Mouse (Mus musculus) brown adipose tissue, adult 24 weeks (tissue): ENCODE data around the gene Psd. TPM values are rescaled to one million over a fixed set of nuclear protein-coding genes. Genes with fewer than 3 reads are reported as not detected.

Experiments
- H3K27ac ChIP-seq: fragments of 200-500 bp; replicated peaks from 2 replicates; pipeline ENCODE4 v1.5.1; 2012; ENCODE audit warnings: low read depth, mild to moderate bottlenecking, low read length
- H3K4me1 ChIP-seq: fragments of 200-500 bp; 2 replicates; pipeline ENCODE4 v1.6.1; 2012; ENCODE audit warnings: low read length, mixed read lengths; ENCODE audit not compliant: control insufficient read depth, insufficient read depth, insufficient read length
- H3K4me3 ChIP-seq: fragments of 200-500 bp; 2 replicates; pipeline ENCODE4 v1.5.1; 2012; ENCODE audit warnings: low read depth, mild to moderate bottlenecking, low read length, moderate library complexity; ENCODE audit not compliant: insufficient read depth
- polyA plus RNA-seq: library from polyadenylated mRNA; stranded (reverse); fragments of >200 nt; gene quantifications from 2 replicates; pipeline ENCODE4 v1.2.4, GENCODE M21; 2012; ENCODE audit not compliant: missing spikeins, insufficient read depth, insufficient read length

The Psd gene
- polyA plus RNA-seq, 1 experiment = 1.4 TPM

GRCm38 (mm10) chr19:46318031-46318471 lies 8.9 kb downstream of the Psd start:
- no peaks in the 10 kb centered on the region for H3K4me1 ChIP-seq
- H3K27ac ChIP-seq = no peak overlapping the region
- no peak overlapping the region; the same call in 1 of the 2 replicates for H3K4me3 ChIP-seq

GRCm38 (mm10) chr19:46317546-46317885 lies 9.4 kb downstream of the Psd start:
- no peak overlapping the region for H3K27ac ChIP-seq
- peak overlapping the region; percentile 31; the same call in 1 of the 2 replicates for H3K4me3 ChIP-seq
- no peaks in the 10 kb centered on the region for H3K4me1 ChIP-seq

GRCm38 (mm10) chr19:46316846-46317545 lies 10.0 kb downstream of the Psd start:
- peak overlapping the region; percentile 31; the same call in 1 of the 2 replicates for H3K4me3 ChIP-seq
- H3K27ac ChIP-seq = no peak overlapping the region
- no peaks in the 10 kb centered on the region for H3K4me1 ChIP-seq

DNA sequence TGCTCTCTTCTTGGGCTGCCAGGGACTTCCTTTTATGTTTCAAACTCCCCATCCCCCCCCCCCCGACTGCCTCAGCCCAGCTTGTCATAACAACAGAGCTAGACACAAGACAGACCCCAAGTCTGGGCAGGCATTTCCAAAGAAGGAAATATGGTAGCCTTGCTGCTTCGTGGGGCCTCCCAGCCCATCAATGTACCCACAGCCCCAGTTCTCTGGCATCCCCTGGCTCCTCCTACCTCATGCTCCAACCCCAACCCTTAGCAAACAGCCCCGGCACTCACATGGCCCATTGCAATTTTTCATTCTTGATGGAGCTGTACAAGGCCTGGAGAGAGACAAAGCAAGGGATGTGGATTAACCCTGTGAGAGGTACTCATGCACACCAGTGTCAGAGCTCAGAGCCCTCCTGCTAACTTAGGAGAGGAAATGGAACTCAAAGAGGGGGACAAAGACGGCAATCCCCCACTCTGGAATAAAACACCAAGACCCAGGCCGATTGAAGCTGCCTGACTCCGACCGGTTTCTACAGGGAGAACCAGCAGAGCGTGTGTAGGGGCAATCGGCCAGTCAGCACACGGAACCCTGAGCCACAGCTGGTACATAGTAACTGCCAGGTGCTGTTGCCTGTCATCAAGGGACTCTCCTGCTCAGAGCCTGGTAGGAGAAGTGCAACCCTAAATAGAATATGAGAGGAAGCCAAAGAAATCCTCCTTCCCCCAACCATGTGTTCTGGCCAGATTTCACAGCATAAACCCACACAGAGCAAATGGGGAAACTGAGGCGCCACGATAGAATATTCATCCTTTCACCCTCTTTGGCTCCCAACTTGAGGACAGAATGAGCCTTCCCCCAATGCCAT lies 11.0 kb downstream of the Psd start:
- no peak overlapping the region for H3K4me3 ChIP-seq
- no peak overlapping the region for H3K27ac ChIP-seq
- H3K4me1 ChIP-seq = no peaks in the 10 kb centered on the region

- H3K4me3 ChIP-seq = no peak overlapping the region
- no peak overlapping the region for H3K27ac ChIP-seq
- H3K4me1 ChIP-seq = no peaks in the 10 kb centered on the region
Observed at GRCm38 (mm10) chr19:46314872-46315742, 11.8 kb downstream of the Psd start.

DNA sequence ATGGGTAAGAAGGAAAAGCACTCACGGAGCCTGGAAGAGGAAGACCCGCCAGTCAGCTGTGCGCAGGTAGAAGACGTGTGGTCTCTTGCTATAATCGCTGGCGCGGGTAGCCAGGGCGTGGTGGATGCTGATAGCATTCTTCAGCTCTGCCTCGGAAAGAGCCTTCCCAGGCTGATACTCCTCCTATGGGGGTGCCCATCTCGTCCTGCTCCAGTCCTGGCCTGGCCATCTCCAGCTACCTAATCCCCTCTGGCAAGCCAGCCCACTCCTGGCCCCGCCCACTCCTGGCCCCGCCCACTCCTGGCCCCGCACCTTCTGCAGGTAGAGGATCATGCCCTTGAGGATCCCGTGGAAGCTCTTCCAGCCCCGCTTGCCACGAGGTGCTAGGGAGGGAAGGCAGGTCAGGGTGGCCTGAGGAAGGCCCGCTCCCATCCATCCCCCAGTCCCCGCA lies 12.8 kb downstream of the Psd start:
- H3K27ac ChIP-seq = no peak overlapping the region
- H3K4me3 ChIP-seq = no peak overlapping the region
- H3K4me1 ChIP-seq = no peaks in the 10 kb centered on the region

- no peak overlapping the region for H3K4me3 ChIP-seq
- no peak overlapping the region for H3K27ac ChIP-seq
- no peaks in the 10 kb centered on the region for H3K4me1 ChIP-seq
Observed at GRCm38 (mm10) chr19:46313591-46313990, 13.4 kb downstream of the Psd start.

- no peaks in the 10 kb centered on the region for H3K4me1 ChIP-seq
- no peak overlapping the region for H3K27ac ChIP-seq
- H3K4me3 ChIP-seq = no peak overlapping the region
Observed at GRCm38 (mm10) chr19:46313116-46313515, 13.8 kb downstream of the Psd start.

- H3K27ac ChIP-seq = no peak overlapping the region
- H3K4me1 ChIP-seq = no peaks in the 10 kb centered on the region
- H3K4me3 ChIP-seq = no peak overlapping the region
Observed at GRCm38 (mm10) chr19:46312566-46312965, 14.4 kb downstream of the Psd start.

GRCm38 (mm10) chr19:46311341-46311740 lies 15.6 kb downstream of the Psd start:
- Histone ChIP-seq H3K27ac (no peak overlapping the region), H3K4me3 (no peak overlapping the region), H3K4me1 (no peaks in the 10 kb centered on the region)

- Histone ChIP-seq H3K27ac (no peak overlapping the region), H3K4me3 (no peak overlapping the region), H3K4me1 (no peaks in the 10 kb centered on the region)
Observed at GRCm38 (mm10) chr19:46310312-46310865, 16.6 kb downstream of the Psd start.

- Histone ChIP-seq H3K27ac (no peak overlapping the region), H3K4me3 (no peak overlapping the region), H3K4me1 (no peaks in the 10 kb centered on the region)
Observed at GRCm38 (mm10) chr19:46309651-46310305, 17.2 kb downstream of the Psd start.

- Histone ChIP-seq H3K27ac (no peak overlapping the region), H3K4me1 (no peaks in the 10 kb centered on the region), H3K4me3 (peak overlapping the region; percentile 21; the same call in 1 of the 2 replicates)
Observed at GRCm38 (mm10) chr19:46308706-46309435, 18.1 kb downstream of the Psd start.

- no peak overlapping the region for H3K27ac ChIP-seq
- no peaks in the 10 kb centered on the region for H3K4me1 ChIP-seq
- no peak overlapping the region for H3K4me3 ChIP-seq
Observed at GRCm38 (mm10) chr19:46308303-46308702, 18.7 kb downstream of the Psd start.
